Mouse (Mus musculus): Measurements from ENCODE around the gene Cnnm2. TPM values are rescaled to one million over a fixed set of nuclear protein-coding genes. Genes with fewer than 3 reads are reported as not detected.
A peak's percentile ranks its signal among the peaks of the same experiment; 100 is the strongest.

Gene Cnnm2
- polyA plus RNA-seq, 1 experiment from 2014 or later = 6.5 TPM

GRCm38 (mm10) chr19:46784038-46784437 lies 22.6 kb downstream of the Cnnm2 start:
- ATAC-seq = peak; percentile 40

GRCm38 (mm10) chr19:46784502-46784901 lies 23.1 kb downstream of the Cnnm2 start:
- WGBS = 34% methylated on average over 6 of the region's 6 CpGs
- Histone ChIP-seq H3K4me2 (replicated peaks; ENCODE audit: low read depth) (peak overlapping the region; percentile 47; the same call in 1 of the 2 replicates), H3K36me3 (ENCODE audit: control insufficient read depth, insufficient read depth) (no peaks in the 10 kb centered on the region), H3K4me3 (ENCODE audit: low read depth, low read length) (no peak overlapping the region), H3K27ac (ENCODE audit: low read depth, low read length) (peak overlapping the region; percentile 73), H3K9ac (ENCODE audit: low read depth, low read length) (no peak overlapping the region), H3K9me3 (ENCODE audit: control insufficient read depth) (no peaks in the 10 kb centered on the region), H3K4me1 (replicated peaks; ENCODE audit: control insufficient read depth, insufficient read depth, low read length) (no peaks in the 10 kb centered on the region), H3K27me3 (replicated peaks; ENCODE audit: control insufficient read depth, insufficient read depth, low read length) (no peaks in the 10 kb centered on the region)
- no peak for TF ChIP-seq CTCF (IDR thresholded peaks at IDR 0.05; ENCODE audit: low read depth)
- ATAC-seq = peak; percentile 94

More at GRCm38 (mm10) chr19:46784038-46784437, 22.6 kb downstream of the Cnnm2 start:
- Histone ChIP-seq H3K4me1 (replicated peaks; ENCODE audit: control insufficient read depth, insufficient read depth, low read length) (no peaks in the 10 kb centered on the region), H3K36me3 (ENCODE audit: control insufficient read depth, insufficient read depth) (no peaks in the 10 kb centered on the region), H3K27ac (ENCODE audit: low read depth, low read length) (peak overlapping the region; percentile 73), H3K4me3 (ENCODE audit: low read depth, low read length) (no peak overlapping the region), H3K9me3 (ENCODE audit: control insufficient read depth) (no peaks in the 10 kb centered on the region), H3K27me3 (replicated peaks; ENCODE audit: control insufficient read depth, insufficient read depth, low read length) (no peaks in the 10 kb centered on the region), H3K4me2 (replicated peaks; ENCODE audit: low read depth) (peak overlapping the region; percentile 47), H3K9ac (ENCODE audit: low read depth, low read length) (no peak overlapping the region)
- TF ChIP-seq CTCF (IDR thresholded peaks at IDR 0.05; ENCODE audit: low read depth) = no peak
- 27% methylated on average over 5 of the region's 5 CpGs for WGBS

DNA sequence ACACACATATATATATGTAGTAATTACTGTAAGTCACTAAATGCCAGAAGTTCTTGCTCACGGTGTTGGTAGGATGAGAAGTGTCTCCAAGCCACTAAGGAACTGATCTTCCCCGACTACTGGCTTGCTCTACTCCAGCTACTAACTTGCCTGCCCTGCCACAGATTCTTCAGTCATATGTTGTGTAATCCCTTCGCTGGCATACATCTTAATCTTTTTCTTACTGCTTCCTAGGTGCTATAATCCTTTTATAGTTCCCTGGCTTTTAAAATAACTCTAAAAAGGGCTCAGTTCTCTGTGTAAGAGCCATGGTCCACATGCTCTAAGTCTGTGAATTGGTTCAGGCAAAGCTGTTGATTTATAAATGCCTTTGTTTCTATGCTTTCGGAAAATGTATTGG lies 24.2 kb downstream of the Cnnm2 start:
- H3K27ac ChIP-seq (ENCODE audit: low read depth, low read length) = no peak overlapping the region
- no peaks in the 10 kb centered on the region for H3K36me3 ChIP-seq (ENCODE audit: control insufficient read depth, insufficient read depth)
- H3K27me3 ChIP-seq (replicated peaks; ENCODE audit: control insufficient read depth, insufficient read depth, low read length) = no peaks in the 10 kb centered on the region
- no peak for ATAC-seq
- H3K9me3 ChIP-seq (ENCODE audit: control insufficient read depth) = no peaks in the 10 kb centered on the region
- no peak for TF ChIP-seq CTCF (IDR thresholded peaks at IDR 0.05; ENCODE audit: low read depth)
- H3K9ac ChIP-seq (ENCODE audit: low read depth, low read length) = no peak overlapping the region
- H3K4me3 ChIP-seq (ENCODE audit: low read depth, low read length) = no peak overlapping the region
- no peaks in the 10 kb centered on the region for H3K4me1 ChIP-seq (replicated peaks; ENCODE audit: control insufficient read depth, insufficient read depth, low read length)
- H3K4me2 ChIP-seq (replicated peaks; ENCODE audit: low read depth) = no peak overlapping the region
- 79% methylated on average over 4 of the region's 4 CpGs for WGBS

- WGBS = 94% methylated on average over 1 of the region's 1 CpGs
- Histone ChIP-seq H3K4me2 (replicated peaks; ENCODE audit: low read depth) (no peak overlapping the region), H3K9me3 (ENCODE audit: control insufficient read depth) (no peaks in the 10 kb centered on the region), H3K4me1 (replicated peaks; ENCODE audit: control insufficient read depth, insufficient read depth, low read length) (no peaks in the 10 kb centered on the region), H3K9ac (ENCODE audit: low read depth, low read length) (no peak overlapping the region), H3K4me3 (ENCODE audit: low read depth, low read length) (no peak overlapping the region), H3K27me3 (replicated peaks; ENCODE audit: control insufficient read depth, insufficient read depth, low read length) (no peaks in the 10 kb centered on the region), H3K27ac (ENCODE audit: low read depth, low read length) (no peak overlapping the region), H3K36me3 (ENCODE audit: control insufficient read depth, insufficient read depth) (no peaks in the 10 kb centered on the region)
- no peak for TF ChIP-seq CTCF (IDR thresholded peaks at IDR 0.05; ENCODE audit: low read depth)
- no peak for ATAC-seq
These were observed 28.4 kb downstream of the Cnnm2 start for GRCm38 (mm10) chr19:46789782-46790181.

DNA sequence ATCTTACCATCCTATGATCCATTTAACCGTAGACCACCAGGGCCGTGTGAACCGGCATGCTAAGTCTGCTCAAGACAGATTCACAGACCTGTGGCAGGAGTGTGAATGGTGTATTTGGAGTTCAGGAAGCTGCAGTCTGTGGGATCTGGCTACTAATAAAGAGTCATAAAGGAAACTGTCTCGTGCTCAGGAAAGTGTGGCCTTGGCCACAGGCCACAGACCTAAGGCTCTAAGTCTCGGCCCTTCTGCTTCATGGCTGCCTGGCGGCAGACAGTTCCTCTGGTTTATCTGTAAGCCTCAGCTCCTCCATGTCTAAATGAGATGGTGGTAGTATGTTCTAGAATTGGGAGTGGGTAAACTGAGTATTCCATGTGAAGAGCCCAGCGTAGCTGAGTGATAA lies 30.0 kb downstream of the Cnnm2 start:
- Histone ChIP-seq H3K4me1 (replicated peaks; ENCODE audit: control insufficient read depth, insufficient read depth, low read length) (no peaks in the 10 kb centered on the region), H3K27me3 (replicated peaks; ENCODE audit: control insufficient read depth, insufficient read depth, low read length) (no peaks in the 10 kb centered on the region), H3K4me2 (replicated peaks; ENCODE audit: low read depth) (no peak overlapping the region), H3K36me3 (ENCODE audit: control insufficient read depth, insufficient read depth) (no peaks in the 10 kb centered on the region), H3K27ac (ENCODE audit: low read depth, low read length) (no peak overlapping the region), H3K9me3 (ENCODE audit: control insufficient read depth) (no peaks in the 10 kb centered on the region), H3K9ac (ENCODE audit: low read depth, low read length) (no peak overlapping the region), H3K4me3 (ENCODE audit: low read depth, low read length) (no peak overlapping the region)
- no peak for TF ChIP-seq CTCF (IDR thresholded peaks at IDR 0.05; ENCODE audit: low read depth)
- no peak for ATAC-seq
- 76% methylated on average over 7 of the region's 7 CpGs for WGBS

DNA sequence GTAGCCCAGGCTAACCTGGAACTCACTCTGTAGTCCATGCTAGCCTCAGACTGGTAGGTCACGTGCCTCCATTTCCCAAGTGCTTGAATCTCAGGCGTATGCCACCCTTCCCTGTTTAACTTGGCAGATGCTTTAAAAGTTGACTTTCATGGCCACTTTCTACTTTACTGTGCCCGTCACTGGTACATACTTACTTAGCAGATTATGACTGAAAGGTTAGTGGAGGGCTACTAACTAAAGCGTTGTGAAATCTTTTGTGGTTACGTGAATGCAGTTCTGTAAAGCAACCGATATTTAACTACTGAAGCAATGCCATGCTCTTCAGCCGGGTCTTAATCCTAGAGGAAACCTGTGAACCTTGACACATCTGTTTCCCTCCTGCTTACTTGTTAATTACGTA lies 30.5 kb downstream of the Cnnm2 start:
- Histone ChIP-seq H3K27ac (ENCODE audit: low read depth, low read length) (no peak overlapping the region), H3K4me1 (replicated peaks; ENCODE audit: control insufficient read depth, insufficient read depth, low read length) (no peaks in the 10 kb centered on the region), H3K4me3 (ENCODE audit: low read depth, low read length) (no peak overlapping the region), H3K9me3 (ENCODE audit: control insufficient read depth) (no peaks in the 10 kb centered on the region), H3K36me3 (ENCODE audit: control insufficient read depth, insufficient read depth) (no peaks in the 10 kb centered on the region), H3K9ac (ENCODE audit: low read depth, low read length) (no peak overlapping the region), H3K27me3 (replicated peaks; ENCODE audit: control insufficient read depth, insufficient read depth, low read length) (no peaks in the 10 kb centered on the region), H3K4me2 (replicated peaks; ENCODE audit: low read depth) (no peak overlapping the region)
- TF ChIP-seq CTCF (IDR thresholded peaks at IDR 0.05; ENCODE audit: low read depth) = no peak
- 83% methylated on average over 8 of the region's 8 CpGs for WGBS
- ATAC-seq = no peak

DNA sequence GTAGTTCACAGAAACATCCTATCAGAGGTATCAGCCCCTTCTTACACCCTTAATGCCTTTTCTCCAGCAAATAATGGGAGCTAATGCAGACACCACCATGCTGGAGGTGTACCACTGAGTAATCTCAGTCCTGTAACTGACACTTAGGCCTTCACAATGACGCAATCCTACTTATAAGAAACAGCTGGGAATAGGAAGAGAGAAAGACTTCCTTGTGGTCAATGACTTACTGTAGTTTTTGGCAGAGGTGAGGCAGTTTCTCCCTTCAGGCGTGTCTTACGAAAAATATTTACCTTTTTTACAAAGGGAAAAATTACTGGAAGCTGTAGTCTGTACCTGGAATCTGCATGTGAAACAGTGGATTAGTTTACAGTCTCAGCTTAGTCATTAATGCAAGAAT lies 31.1 kb downstream of the Cnnm2 start:
- Histone ChIP-seq H3K27me3 (replicated peaks; ENCODE audit: control insufficient read depth, insufficient read depth, low read length) (no peaks in the 10 kb centered on the region), H3K9ac (ENCODE audit: low read depth, low read length) (no peak overlapping the region), H3K27ac (ENCODE audit: low read depth, low read length) (no peak overlapping the region), H3K9me3 (ENCODE audit: control insufficient read depth) (no peaks in the 10 kb centered on the region), H3K4me2 (replicated peaks; ENCODE audit: low read depth) (no peak overlapping the region), H3K4me1 (replicated peaks; ENCODE audit: control insufficient read depth, insufficient read depth, low read length) (0 out of 2 replicates have a peak, but pooled peaks cover 2% of the 10 kb centered on the region), H3K4me3 (ENCODE audit: low read depth, low read length) (no peak overlapping the region), H3K36me3 (ENCODE audit: control insufficient read depth, insufficient read depth) (no peaks in the 10 kb centered on the region)
- ATAC-seq = no peak
- WGBS = 78% methylated on average over 3 of the region's 3 CpGs
- TF ChIP-seq CTCF (IDR thresholded peaks at IDR 0.05; ENCODE audit: low read depth) = no peak
